Mouse (Mus musculus): ENCODE measurements around the gene Dpysl4. TPM values are rescaled to one million over a fixed set of nuclear protein-coding genes. Genes with fewer than 3 reads are reported as not detected.

The Dpysl4 gene
- total RNA-seq, 2 experiments from 2014 or later, result 5.0 to 6.4 TPM

- intact Hi-C loops (cut with DNase I), result no loop called here
- no peak for DNase-seq
Observed at GRCm38 (mm10) chr7:139143785-139144184, 58.0 kb downstream of the Dpysl4 start.

- no peak for DNase-seq
- intact Hi-C loops (cut with DNase I), result loop anchor here (5.0 kb wide), 1 partner anchor 41 kb away; no protein-coding TSS in a partner anchor
Observed at GRCm38 (mm10) chr7:139145891-139146290, 60.1 kb downstream of the Dpysl4 start.

- DNase-seq, result no peak
- intact Hi-C loops (cut with DNase I), result loop anchor here (5.0 kb wide), 1 partner anchor 40 kb away; no protein-coding TSS in a partner anchor
Observed at GRCm38 (mm10) chr7:139147360-139147759, 61.6 kb downstream of the Dpysl4 start.

GRCm38 (mm10) chr7:139149373-139149772, 63.6 kb downstream of the Dpysl4 start:
- DNase-seq, result no peak
- intact Hi-C loops (cut with DNase I), result loop anchor here (5.0 kb wide), 1 partner anchor 38 kb away; no protein-coding TSS in a partner anchor

- DNase-seq, result no peak
- intact Hi-C loops (cut with DNase I), result no loop called here
Observed at GRCm38 (mm10) chr7:139151116-139151515, 65.3 kb downstream of the Dpysl4 start.

Other genes starting within 250 kb of the Dpysl4 start
- gene Ppp2r2d, start 239.9 kb upstream of the Dpysl4 start, total RNA-seq (2021), result 10 to 100 TPM; 39.6 to 42.1 TPM
- gene Mapk1ip1, start 239.7 kb upstream of the Dpysl4 start, total RNA-seq (2021), result 10 to 100 TPM; 19.9 to 24.7 TPM
- gene Bnip3, start 176.5 kb upstream of the Dpysl4 start, total RNA-seq (2021), result 100 to 1,000 TPM; 306 to 356 TPM
- under 1 TPM; 0.14 to 0.53 TPM for gene Jakmip3, start 145.3 kb upstream of the Dpysl4 start, total RNA-seq (2021)
- 10 to 100 TPM; 17.0 to 22.3 TPM for gene Lrrc27, start 127.0 kb downstream of the Dpysl4 start, total RNA-seq (2021)
- gene Stk32c, start 127.3 kb downstream of the Dpysl4 start, total RNA-seq (2021), result under 1 TPM; 0.60 to 0.86 TPM
- gene Pwwp2b, start 162.5 kb downstream of the Dpysl4 start, total RNA-seq (2021), result 1 to 10 TPM; 9.5 to 9.7 TPM

All from heart, postnatal 36 days (tissue).